Mouse (Mus musculus) olfactory bulb, adult 2 months (tissue): ENCODE measurements at regions not wholly inside any gene's neighbourhood (a gene's known extent, or its start where the extent isn't known, plus 50 kb on each side); places are given as distances from the start of the nearest gene placed in this dataset.

Source experiments
- H3K27ac ChIP-seq: fragments of 200-500 bp; 2 replicates; pipeline ENCODE4 v1.5.1; 2012; ENCODE audit warnings: low read depth, low read length; ENCODE audit not compliant: insufficient read depth
- H3K4me1 ChIP-seq: fragments of 200-500 bp; 2 replicates; pipeline ENCODE4 v1.6.1; 2012; ENCODE audit warnings: low read length; ENCODE audit not compliant: control insufficient read depth, insufficient read depth
- H3K4me3 ChIP-seq: fragments of 200-500 bp; 2 replicates; pipeline ENCODE4 v1.5.1; 2012; ENCODE audit warnings: mild to moderate bottlenecking, low read depth, low read length, moderate library complexity; ENCODE audit not compliant: insufficient read depth
- CTCF ChIP-seq: fragments of 200-500 bp; IDR thresholded peaks from 2 replicates; pipeline ENCODE4 v1.5.1; 2012; ENCODE audit warnings: low read depth, mild to moderate bottlenecking, low read length, moderate library complexity; ENCODE audit not compliant: insufficient read depth
- POLR2A ChIP-seq: fragments of 200-500 bp; IDR thresholded peaks from 2 replicates; pipeline ENCODE4 v1.6.1; 2012; ENCODE audit warnings: mild to moderate bottlenecking, low read depth, low read length, moderate library complexity; ENCODE audit not compliant: insufficient read depth
- WGBS: fragments of 180-500 bp; shearing (Covaris S2); methylation state at CpG from one replicate; pipeline ENCODE4 v1.1.7; 2018; 5-methylcytosine and 5-hydroxymethylcytosine counted together

DNA sequence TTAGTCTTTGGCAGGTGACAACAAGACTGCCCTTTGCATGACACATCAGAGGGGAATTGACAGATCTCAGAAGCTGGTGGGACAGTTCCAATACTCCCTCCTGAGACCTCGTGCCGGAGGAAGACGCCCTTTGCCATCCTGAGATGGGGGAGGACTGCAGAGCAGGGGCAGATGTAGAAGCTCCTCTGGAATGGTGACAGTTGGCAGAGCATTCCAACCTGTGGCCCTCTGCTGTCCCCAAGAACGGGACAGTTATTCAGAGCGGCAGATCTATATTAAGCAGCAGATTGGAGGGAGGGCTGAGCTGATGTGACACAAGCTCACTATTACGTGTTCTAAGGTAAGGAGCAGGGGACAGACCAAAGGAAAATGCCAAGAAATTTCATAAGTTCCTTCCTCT lies 97.7 kb upstream of the Ppargc1a start:
- WGBS: 84% methylated on average over 6 of the region's 6 CpGs
- H3K4me3 ChIP-seq: no peak overlapping the region
- peaks cover 5% of the 10 kb centered on the region for H3K4me1 ChIP-seq
- TF ChIP-seq POLR2A: no peak
- no peak for TF ChIP-seq CTCF
- H3K27ac ChIP-seq: no peak overlapping the region

DNA sequence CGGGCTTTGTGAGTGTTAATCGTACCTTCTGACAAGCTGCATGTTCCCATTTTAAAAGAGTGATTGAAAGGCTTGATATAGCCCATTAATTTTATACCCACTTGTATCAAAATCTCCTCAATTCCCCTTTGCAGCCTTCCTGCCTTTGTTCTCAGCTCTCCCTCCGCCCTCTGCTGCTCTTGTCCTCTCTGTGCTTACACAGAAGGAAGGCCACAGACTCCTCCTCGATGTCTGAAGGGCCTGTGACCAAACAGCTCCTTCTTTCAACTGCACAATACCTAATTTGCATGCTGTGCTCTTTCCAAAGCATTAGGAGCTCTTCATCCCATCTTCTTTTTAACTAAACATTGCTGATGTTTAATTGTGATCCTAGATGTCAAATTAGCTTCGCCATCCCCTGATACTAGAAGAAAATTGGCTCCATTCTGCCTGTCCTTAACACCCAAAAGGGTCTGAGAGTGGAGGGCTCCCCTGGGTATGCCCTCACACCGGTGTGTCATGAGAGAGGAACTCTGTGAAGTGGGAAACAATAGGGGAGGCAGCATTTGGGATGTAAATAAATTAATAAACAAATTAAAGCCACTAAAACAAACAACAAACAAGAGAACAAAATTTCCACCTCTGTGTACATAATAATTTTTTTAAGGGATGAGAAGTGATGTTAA lies 90.8 kb upstream of the Ppargc1a start:
- WGBS: 61% methylated on average over 6 of the region's 6 CpGs
- Histone ChIP-seq H3K4me3 (no peak overlapping the region), H3K4me1 (0 out of 2 replicates have a peak, but pooled peaks cover 2% of the 10 kb centered on the region), H3K27ac (no peak overlapping the region)
- TF ChIP-seq CTCF: no peak
- no peak for TF ChIP-seq POLR2A

- no peak overlapping the region for H3K27ac ChIP-seq
These were observed 86.0 kb upstream of the Ppargc1a start for GRCm38 (mm10) chr5:51653507-51653906.

GRCm38 (mm10) chr5:51624400-51624799 lies 56.9 kb upstream of the Ppargc1a start:
- Histone ChIP-seq H3K4me1 (0 out of 2 replicates have a peak, but pooled peaks cover 2% of the 10 kb centered on the region), H3K27ac (no peak overlapping the region), H3K4me3 (no peak overlapping the region)
- TF ChIP-seq CTCF: no peak
- WGBS: 78% methylated on average over 5 of the region's 5 CpGs

More at GRCm38 (mm10) chr5:51653507-51653906, 86.0 kb upstream of the Ppargc1a start:
- TF ChIP-seq CTCF: no peak
- no peak for TF ChIP-seq POLR2A
- Histone ChIP-seq H3K4me1 (0 out of 2 replicates have a peak, but pooled peaks cover 2% of the 10 kb centered on the region), H3K4me3 (no peak overlapping the region)
- WGBS: 95% methylated on average over 2 of the region's 2 CpGs
